Mouse (Mus musculus) liver (tissue): ENCODE results near the gene Agps.

Experiments
- DNase-seq: peaks from one replicate; pipeline ENCODE4 v3.0.0-alpha.2; 2020; ENCODE audit warnings: mixed read lengths

Agps gene

DNA sequence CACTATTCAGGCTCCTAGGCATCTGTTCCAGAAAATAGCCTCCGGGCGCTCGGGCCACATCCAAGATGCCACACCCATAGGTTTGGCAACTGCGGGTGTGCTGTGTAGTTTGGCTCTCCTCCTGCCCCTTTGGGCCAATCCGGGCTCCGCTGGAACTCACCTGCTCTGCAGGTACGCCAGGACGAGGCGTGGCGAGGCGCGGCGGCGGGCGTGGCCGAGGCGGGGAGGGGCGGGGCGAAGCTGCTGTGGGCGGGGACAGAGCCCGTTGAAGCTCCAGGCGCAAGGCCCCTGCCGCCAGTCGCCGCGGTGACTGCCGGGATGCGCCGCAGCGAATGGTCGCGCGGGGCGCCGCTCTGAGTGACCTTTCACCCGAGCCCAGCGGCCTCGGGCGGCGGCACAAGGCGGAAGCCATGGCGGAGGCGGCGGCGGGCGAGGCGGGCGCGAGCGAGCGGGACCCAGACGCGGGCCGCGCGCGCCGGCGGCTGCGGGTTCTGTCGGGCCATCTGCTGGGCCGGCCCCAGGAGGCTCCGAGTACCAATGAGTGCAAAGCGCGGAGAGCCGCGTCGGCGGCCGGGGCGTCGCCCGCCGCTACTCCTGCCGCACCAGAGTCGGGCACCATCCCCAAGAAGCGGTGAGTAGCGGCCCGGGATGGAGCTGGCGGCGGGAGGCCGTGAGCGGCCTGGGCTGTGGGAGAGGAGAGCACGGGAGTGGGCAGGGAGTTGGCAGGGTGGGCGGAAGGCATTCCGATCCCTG, at the start of gene Agps:
Gene Agps, plus strand, starts transcription at position 297 of the 753 bp plus-strand sequence.
- DNase-seq, result peak; percentile 94

DNA sequence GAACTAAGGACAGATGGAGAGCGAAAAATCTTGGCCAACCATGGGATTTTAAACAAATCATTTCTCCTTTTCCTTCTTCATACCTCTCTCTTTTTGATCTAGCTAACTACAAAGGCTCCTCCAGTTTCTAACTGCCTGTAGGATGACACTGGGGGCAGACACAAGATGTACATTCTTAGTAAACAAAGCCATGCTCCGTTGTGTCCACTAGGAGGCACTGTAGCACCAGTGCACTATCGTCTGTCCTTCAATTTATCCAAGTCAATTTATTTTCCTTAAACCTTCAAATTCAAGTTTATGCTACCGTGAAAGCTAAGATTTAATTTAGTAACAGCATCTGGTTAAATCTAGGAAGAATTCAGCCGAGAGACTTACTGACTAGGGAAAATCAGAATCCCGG, 45.9 kb upstream of the Agps start:
- peak; percentile 53 for DNase-seq

- DNase-seq, result no peak
Observed at GRCm38 (mm10) chr2:75788511-75788910, 43.5 kb upstream of the Agps start.

DNA sequence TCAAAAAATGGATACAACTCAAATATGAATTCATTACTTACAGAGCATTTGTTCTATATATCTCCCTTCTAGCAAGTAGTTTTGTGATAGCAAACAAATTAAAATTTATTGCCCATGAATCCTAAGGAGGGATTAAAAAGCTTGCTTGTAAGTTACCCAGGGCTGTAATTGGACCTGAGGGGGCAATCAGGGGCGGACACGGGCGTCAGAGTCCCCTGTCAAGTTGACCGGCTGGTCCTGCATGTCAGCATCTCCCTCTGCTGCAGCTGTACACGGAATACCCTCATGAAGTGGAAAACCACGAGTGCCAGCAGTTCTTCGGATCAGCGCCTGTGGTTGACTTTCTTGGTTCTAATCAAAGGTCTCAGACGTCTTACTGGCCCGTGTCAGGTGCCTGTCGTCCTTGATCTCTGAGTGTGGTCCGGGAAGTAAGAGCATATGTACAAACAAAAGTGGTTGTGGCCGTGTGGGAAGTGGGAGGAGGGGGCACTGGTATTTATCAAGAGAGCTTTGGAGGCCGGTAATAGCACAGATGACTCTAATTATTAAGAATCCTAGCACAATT, 41.9 kb upstream of the Agps start:
- DNase-seq, result no peak

- DNase-seq, result no peak
Observed at GRCm38 (mm10) chr2:75791561-75792308, 40.2 kb upstream of the Agps start.

DNA sequence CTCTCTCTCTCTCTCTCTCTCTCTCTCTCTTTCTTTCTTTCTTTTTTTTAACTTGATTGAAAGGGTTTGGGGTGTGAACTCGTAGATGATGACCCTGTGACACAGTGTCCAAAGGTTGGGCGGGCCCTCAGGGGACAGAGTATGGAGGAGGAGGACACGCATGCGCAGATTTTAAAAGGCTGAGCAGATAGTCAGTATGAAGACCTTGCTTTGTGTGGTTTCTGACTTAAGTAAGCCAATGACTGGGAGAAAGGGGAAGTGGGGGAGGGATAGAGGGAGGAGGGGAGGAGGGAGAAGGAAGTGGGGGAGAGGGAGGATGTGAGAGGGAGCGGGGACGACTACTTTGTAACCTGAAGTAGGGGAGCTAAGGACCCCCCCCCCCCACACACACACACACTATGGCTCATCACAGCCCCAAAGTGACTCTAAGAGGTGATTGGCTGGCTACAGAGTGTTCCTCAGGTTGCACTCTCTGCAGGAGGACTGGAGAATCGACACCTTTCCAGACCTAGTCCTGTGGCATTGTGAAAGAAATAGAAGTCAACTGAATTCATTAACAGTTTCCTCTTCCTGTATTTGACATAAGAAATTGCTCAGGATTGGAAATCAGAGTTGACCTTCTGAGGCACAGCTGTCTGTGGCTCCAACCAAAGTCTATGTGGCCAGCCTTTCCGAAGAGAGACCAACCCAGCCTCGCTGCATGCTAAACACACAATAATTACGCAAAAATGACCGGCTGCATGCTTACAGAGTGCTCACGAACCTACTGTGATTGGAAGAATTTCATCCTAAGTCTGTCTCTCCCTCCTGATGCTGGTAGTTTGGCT, 39.4 kb upstream of the Agps start:
- peak; percentile 57 for DNase-seq

DNA sequence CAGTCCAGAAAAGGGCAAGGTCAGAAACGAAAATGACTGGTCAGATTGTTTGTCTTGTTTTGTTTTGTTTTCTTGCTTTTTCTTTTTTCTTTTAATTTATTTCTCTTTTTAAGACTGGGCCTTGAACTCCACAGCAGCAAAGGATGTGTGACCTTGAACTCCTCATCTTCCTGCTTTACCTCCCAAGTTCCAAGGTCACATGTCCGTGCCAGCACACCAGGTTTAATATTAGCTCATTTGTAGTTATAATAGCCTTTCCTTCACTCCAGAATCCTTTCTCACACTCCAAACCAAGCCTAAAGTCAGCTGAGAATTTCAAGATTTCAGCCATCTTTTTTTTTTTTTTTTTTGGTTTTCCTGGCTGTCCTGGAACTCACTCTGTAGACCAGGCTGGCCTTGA, 35.8 kb upstream of the Agps start:
- DNase-seq, result no peak

DNA sequence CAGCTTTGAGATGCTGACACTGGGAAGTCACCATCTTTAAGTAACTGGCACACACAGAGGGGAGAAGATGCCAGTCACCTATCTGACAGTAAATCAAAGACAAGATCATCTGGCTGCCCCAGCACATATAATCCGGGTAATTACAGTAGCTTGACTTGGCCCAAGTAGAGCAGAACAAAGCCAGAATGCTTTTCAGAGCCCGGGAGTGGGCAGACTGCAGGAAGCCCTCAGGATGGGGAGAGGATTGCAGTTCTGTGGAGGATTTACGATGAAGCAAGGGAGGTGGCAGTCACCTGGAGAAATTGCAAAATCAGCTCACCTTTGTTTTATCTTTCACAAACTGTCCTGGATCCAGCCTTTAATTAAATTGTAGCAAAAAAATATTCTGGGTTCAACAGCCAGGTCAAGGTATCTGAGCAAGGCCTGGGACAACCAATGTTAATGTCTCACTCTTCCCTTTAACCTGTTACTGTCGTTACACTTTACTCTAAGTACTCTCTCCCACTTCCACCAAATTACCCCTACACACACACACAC, 33.5 kb upstream of the Agps start:
- DNase-seq, result no peak

DNA sequence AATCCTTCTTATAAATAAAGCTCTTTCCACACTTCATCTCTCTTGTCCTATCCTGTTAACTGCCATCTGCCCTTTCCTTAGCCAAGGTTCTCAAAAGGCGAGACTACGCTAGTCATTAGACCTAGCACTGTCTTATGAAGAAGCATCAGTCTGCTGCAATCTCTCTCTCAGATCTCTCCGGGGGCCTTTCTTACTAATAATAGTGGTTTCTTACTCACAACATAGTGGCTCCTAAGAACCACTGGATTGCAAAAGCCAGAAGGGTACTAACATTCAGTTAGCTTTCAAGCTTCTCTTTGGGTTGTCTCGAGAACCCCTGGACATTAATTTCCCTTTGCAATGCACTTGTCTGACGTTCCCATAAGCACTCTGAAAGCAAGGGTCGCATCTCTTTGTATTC, 26.2 kb upstream of the Agps start:
- DNase-seq, result no peak

DNA sequence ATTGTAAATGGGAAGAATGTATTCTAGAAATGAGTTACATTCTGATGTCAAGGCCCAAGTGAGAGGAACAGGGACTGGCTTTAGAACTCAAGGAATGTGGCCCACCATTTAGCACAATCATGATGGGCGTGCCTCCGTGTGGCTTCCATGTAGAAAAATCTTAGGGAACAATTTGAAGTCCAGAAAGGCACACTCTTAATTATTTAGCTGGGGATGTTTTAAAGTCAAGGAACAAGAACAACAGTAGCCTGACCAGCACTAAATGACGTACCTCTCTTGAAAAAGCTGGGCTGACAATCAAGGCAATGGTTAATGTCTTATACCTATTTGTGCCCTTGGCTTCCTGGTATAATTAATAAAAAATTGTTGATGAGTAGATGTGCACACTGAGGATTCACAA, 25.1 kb upstream of the Agps start:
- DNase-seq, result no peak

DNA sequence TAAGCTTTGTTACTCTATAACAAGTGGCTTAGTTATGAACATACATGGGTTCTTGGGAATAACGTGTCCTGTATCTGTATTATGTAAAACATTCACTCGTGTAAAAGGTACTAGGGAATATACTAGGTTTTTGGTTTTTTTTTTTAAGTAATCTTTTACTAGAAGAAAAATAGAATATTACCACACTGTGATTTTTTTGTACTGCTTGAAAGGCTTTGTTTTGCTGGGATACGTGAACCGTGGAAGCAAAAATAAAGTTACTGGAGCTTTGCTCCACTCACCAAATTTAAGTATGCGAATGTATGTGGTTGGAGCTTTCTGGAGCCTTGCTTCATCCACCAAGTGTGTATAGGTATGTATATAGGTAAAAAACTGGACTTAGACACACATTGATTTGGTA, 24.5 kb upstream of the Agps start:
- DNase-seq, result no peak

DNA sequence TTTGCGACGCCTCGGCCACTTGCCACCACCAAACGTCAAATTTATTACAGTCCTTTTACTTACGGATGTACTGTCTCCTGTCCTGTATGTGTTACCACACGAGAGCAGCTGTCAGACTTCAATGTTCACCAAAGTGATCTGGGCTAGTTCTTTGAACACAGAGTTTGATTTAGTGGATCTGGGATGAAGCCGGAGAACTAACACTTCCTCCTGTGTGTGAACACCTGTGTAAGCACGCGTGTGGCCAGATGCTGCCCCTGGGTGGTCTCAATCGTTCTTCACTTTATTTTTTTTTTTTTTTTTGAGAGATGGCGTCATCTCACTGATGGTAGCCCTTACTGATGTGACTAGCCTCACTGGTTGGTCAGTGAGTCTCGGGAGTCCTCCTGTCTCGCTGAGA, 17.1 kb upstream of the Agps start:
- DNase-seq, result no peak

DNA sequence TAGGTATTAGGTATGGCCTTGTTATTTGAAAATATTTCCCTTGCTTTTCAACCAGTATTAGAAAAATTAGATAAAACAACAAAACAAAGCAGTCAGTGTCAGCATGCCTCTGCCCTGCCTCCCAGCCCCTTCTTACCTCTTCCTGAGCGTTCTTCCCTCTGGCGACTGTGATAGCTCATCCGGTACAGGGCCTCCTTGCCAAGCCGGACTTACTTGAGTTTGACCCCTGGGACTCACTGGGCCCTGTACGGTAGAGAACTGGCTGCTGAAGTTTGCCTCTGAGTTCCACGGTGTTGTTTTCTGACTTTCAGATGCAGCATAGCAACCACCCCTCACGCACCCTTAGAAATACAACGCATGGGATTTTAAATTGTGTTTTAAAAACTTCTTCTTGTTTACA, 16.5 kb upstream of the Agps start:
- DNase-seq, result no peak

- DNase-seq, result no peak
Observed at GRCm38 (mm10) chr2:75816673-75817072, 15.3 kb upstream of the Agps start.

DNA sequence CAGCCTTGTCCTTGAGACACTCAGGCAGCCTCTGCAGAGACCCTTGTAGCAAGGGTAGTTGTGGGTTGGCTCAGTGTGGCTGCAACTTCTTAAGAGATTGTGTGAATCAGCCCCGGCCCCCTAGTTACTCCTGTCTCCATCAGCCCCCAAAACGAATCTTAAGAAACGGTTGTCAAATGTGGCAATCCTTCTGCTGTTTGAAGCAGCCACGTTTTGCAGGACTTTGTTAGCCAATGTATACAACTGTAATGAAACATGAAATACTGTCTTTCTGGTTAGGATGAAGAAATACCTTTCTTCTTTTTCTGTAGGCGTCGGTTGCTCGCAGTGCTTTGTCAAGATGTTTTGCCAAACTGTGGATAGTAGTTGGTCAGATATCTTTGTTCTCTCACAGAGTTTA, 13.3 kb upstream of the Agps start:
- DNase-seq, result no peak

DNA sequence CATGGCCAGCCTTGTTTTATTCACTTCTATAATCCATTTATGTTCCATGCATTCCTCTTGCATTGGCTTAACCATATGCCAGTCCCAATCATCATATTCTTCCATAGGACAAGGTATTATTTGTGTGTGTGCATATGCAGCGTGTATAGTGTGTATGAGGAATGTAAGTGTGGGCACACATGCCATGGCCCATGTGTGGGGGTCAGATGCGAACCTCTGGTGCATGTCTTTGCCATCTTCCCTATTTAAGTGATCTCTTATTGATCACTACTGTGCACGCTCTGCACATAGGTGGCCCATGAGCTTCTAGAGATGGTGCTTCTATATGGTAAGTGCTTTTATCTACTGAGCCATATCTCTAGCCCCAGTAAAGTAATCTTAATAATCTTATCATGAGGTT, 12.2 kb upstream of the Agps start:
- no peak for DNase-seq

DNA sequence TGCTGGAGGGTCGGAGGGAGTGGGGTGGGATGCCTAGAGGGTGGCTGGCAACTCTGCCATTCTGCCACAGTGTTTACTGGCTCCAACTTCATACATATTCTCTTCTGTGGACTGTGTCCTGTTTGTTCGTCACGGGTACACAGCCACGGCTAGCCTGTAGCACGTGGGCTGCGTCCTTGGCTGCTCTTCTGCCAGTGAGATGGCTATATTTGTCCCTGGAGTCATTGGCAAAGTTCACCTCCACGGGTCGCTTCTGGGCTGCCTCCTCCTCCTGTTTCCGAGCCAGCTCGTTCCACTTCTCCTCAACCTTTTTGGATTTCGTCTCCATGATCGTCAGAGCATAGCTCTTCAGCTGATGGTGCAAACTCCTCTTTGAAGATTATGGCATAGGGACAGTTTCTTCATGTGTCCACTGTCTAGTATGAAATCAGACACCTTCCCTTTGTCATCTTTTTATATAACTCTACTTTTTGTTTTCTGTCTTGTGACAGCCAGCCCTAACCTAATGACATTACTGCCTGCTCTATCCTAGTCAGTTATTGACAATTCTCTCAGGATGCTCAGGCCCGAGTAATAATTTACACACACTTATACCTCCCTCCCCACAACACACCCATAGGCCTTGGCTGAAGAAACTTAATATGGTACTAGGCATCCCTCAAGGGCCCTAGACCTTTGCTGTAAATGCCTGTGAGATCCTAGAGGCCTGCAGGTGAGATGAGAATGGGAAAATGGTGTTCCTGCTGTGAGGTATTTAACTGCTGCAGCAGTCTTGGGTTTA, 9.8 kb upstream of the Agps start:
- no peak for DNase-seq

DNA sequence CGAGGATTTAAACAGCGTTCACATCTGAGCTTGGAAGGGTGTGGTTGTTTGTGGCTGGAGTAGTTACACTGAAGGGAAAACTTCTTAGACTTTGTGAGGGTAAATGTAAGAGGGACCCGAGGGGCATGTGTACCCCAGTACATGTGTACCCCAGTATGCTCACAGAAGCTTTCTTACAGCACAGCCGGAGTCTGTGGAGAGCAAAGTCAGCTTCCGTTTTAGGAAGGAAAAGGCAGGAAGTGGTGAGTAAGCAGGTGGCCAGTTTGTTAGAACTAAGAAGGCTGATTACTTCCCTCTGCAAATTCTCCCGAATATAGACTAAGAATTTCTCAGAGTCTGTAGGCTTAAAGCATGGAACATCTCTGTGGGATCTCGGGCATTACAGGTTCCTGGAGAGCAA, 8.2 kb upstream of the Agps start:
- DNase-seq, result no peak

GRCm38 (mm10) chr2:75824144-75824543, 7.8 kb upstream of the Agps start:
- no peak for DNase-seq

DNA sequence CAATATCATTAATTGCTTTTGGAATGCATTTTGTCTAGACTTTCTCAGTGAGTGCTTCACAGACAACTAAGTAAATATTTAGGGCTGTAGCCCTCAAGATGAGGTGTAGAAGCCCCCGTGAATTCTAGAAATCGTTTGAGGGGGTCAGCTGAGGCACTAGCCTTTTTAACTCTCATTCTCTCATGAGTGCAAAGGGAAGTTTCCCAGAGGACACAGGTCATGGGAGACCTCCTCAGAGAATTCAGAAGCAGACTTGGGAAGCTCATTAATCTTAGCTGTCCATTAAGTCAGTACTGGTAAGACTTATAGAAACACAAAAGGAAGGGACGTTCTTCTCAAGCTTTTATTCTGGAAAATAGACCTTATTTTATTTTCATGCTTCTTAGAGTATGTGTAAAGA, 7.1 kb upstream of the Agps start:
- no peak for DNase-seq

GRCm38 (mm10) chr2:75825603-75826002, 6.4 kb upstream of the Agps start:
- DNase-seq, result no peak

DNA sequence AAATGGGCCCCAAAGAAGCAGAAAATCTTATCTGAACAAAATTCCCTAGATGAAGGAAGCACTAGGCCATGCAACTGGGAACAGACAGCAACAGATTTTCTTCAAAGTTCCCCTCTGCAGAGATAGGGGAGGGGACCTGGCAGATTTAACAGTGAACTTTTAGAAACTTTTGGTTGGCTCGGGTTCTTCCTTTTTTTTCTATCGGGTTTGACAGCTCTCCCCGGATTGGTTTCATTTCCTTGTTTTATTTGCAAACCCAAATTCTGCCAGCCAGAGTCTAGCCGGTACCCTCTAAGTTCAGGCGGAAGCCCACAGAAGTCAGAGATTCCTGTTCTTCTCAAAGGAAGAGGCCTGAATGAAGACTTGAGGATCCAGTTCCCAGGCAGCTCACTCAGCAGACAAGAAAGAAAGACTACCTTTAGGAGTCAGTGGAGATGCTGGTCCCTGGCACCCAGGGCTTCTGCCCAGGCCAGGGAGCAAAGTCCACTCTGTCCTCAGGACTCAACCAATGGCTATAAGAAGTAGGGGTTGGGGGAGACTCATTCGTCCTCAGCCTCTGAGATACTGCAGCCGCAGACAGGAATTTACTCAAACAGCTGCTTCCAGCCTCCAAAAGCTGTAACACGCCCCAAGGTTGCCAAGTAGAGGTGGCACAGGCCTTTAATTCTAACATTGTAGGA, 2.9 kb upstream of the Agps start:
- DNase-seq, result no peak
